Mouse (Mus musculus): ENCODE results near the gene H2afj.

Gene H2afj

GRCm38 (mm10) chr6:136848399-136848798, 40.4 kb downstream of the H2afj start:
- no peak for DNase-seq

- DNase-seq = no peak
Measured at GRCm38 (mm10) chr6:136848971-136849370, 40.9 kb downstream of the H2afj start.

- DNase-seq = no peak
Measured at GRCm38 (mm10) chr6:136850267-136850666, 42.2 kb downstream of the H2afj start.

GRCm38 (mm10) chr6:136852348-136852747, 44.3 kb downstream of the H2afj start:
- DNase-seq = peak; percentile 23

- DNase-seq = peak; percentile 32
Measured at GRCm38 (mm10) chr6:136852762-136853161, 44.7 kb downstream of the H2afj start.

GRCm38 (mm10) chr6:136854361-136854781, 46.3 kb downstream of the H2afj start:
- no peak for DNase-seq

GRCm38 (mm10) chr6:136855183-136855582, 47.1 kb downstream of the H2afj start:
- DNase-seq = no peak

- DNase-seq = no peak
Measured at GRCm38 (mm10) chr6:136856071-136856636, 48.1 kb downstream of the H2afj start.

GRCm38 (mm10) chr6:136857186-136857872, 49.3 kb downstream of the H2afj start, which contains the start of gene Art4:
Gene Art4, minus strand, starts transcription at chr6:136857733.
- peak; percentile 28 for DNase-seq

GRCm38 (mm10) chr6:136857873-136858260, 49.8 kb downstream of the H2afj start:
- no peak for DNase-seq

- no peak for DNase-seq
Measured at GRCm38 (mm10) chr6:136858420-136858819, 50.4 kb downstream of the H2afj start.
